8 mouse cellular contexts compared by ENCODE assay signal in the genomic region with DNA sequence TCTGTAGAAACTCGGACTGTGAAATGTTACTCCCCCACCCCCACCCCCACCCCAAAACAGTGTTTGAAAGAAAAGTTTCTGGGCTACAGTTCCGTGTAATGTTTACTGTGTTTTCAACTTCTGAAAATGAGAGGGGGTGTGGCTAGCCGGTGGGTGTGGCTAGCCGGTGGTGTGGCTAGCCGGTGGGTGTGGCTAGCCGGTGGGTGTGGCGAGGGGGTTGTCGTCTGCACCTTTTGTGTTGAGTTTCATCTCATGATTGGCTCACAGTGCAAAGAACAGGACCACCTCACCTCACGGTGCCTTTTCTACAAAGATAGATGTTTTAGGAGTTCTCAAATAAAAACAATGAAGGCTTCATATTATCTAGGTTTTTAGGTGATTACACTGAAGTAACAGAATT. TPM values are rescaled to one million over a fixed set of nuclear protein-coding genes. Genes with fewer than 3 reads are reported as not detected.
DNase-seq lines count a peak whose midpoint lies in the region; ATAC-seq lines count a peak whose summit lies in the region.

No protein-coding gene starts in this region.

- peak overlapping the region; percentile 35 for H3K4me2 ChIP-seq in kidney, embryonic 16.5 days (replicated peaks; ENCODE audit: low read depth, low read length)
- H3K4me2 ChIP-seq in midbrain, embryonic 14.5 days (ENCODE audit: low read length) = no peak overlapping the region

- peak; percentile 15 for DNase-seq in gastrocnemius, postnatal 14 days
- DNase-seq in gastrocnemius, postnatal 4 days (ENCODE audit: low spot score in 2 of 2) = no peak
- peak; percentile 28 for DNase-seq in c-Kit-negative CD71-positive TER-119-positive erythroid progenitor cells, embryonic 14.5 days (ENCODE audit: low read depth, low spot score)
- no peak for DNase-seq in frontal cortex, postnatal 36 days (ENCODE audit: low spot score in 2 of 2)
- DNase-seq in midbrain, embryonic 14.5 days = no peak
- no peak for DNase-seq in thymus, postnatal 25 days

- H3K27me3 ChIP-seq in kidney, embryonic 16.5 days (ENCODE audit: insufficient read depth, low read length) = no peaks in the 10 kb centered on the region
- H3K27me3 ChIP-seq in midbrain, embryonic 14.5 days (ENCODE audit: control insufficient read depth, insufficient read depth, low read length) = no peaks in the 10 kb centered on the region

- no peak overlapping the region for H3K4me3 ChIP-seq in kidney, embryonic 16.5 days (ENCODE audit: low read length)
- no peak overlapping the region for H3K4me3 ChIP-seq in midbrain, embryonic 14.5 days (replicated peaks; ENCODE audit: low read depth, low read length)

- no peak overlapping the region for H3K9ac ChIP-seq in kidney, embryonic 16.5 days (replicated peaks; ENCODE audit: low read length)
- H3K9ac ChIP-seq in midbrain, embryonic 14.5 days (replicated peaks; ENCODE audit: low read length) = no peak overlapping the region

- no peaks in the 10 kb centered on the region for H3K9me3 ChIP-seq in kidney, embryonic 16.5 days (ENCODE audit: low read length)
- H3K9me3 ChIP-seq in midbrain, embryonic 14.5 days (ENCODE audit: control insufficient read depth, low read length) = no peaks in the 10 kb centered on the region

- 36% methylated on average over 9 of the region's 9 CpGs for WGBS in kidney, embryonic 16.5 days
- WGBS in midbrain, embryonic 14.5 days = 58% methylated on average over 9 of the region's 9 CpGs

- no peak overlapping the region; the same call in 1 of the 2 replicates for H3K27ac ChIP-seq in kidney, embryonic 16.5 days (ENCODE audit: low read length)
- H3K27ac ChIP-seq in midbrain, embryonic 14.5 days (replicated peaks; ENCODE audit: low read depth, low read length) = no peak overlapping the region

- peak; percentile 47; the same call in 1 of the 2 replicates for ATAC-seq in kidney, embryonic 16.5 days (ENCODE audit: low FRiP score, low TSS enrichment)
- ATAC-seq in megakaryocyte, adult 5-6 weeks (ENCODE audit: poor library complexity, severe bottlenecking) = peak; percentile 54
- no peak for ATAC-seq in midbrain, embryonic 14.5 days (ENCODE audit: low FRiP score, low TSS enrichment)

- H3K36me3 ChIP-seq in kidney, embryonic 16.5 days (ENCODE audit: insufficient read depth, low read length) = no peaks in the 10 kb centered on the region
- no peaks in the 10 kb centered on the region for H3K36me3 ChIP-seq in midbrain, embryonic 14.5 days (ENCODE audit: control insufficient read depth, insufficient read depth, low read length)

- H3K4me1 ChIP-seq in kidney, embryonic 16.5 days (ENCODE audit: insufficient read depth, low read length) = peaks cover 22% of the 10 kb centered on the region
- no peaks in the 10 kb centered on the region for H3K4me1 ChIP-seq in midbrain, embryonic 14.5 days (ENCODE audit: control insufficient read depth, insufficient read depth, low read length)

- intact Hi-C loops in gastrocnemius, postnatal 14 days (cut with DNase I; ENCODE audit: low total_unique reads) = no loop called here

RNA-seq across cellular contexts. Expression of gene Map3k13, which starts 24.0 kb away (rescaled TPM):
- total RNA-seq in gastrocnemius, postnatal 14 days (2021) = under 1 TPM; 0.41 to 0.44 TPM
- under 1 TPM; 0.66 to 0.73 TPM for total RNA-seq in gastrocnemius, postnatal 4 days (2021)
- polyA plus RNA-seq in kidney, embryonic 16.5 days (2015; fragmentation: Nextera tagmentation; extraction: Ambion mirVana) = 1.0 and 1.2 TPM in 2 replicates
- total RNA-seq in megakaryocyte, adult 5-6 weeks (2015) = 0.04 TPM in 1 of 2 replicates, not detected in the other
- total RNA-seq in megakaryocyte, adult 5-6 weeks (2017) = 0.08 TPM in 1 of 2 replicates, not detected in the other
- polyA plus RNA-seq in midbrain, embryonic 14.5 days (2014; fragmentation: Nextera tagmentation; extraction: Ambion mirVana) = 6.6 and 9.3 TPM in 2 replicates

RNA-seq across cellular contexts. Expression of gene Ehhadh, which starts 30.5 kb away (rescaled TPM):
- 1 to 10 TPM; 3.2 to 3.7 TPM for total RNA-seq in gastrocnemius, postnatal 14 days (2021)
- 1 to 10 TPM; 4.0 to 4.7 TPM for total RNA-seq in gastrocnemius, postnatal 4 days (2021)
- polyA plus RNA-seq in kidney, embryonic 16.5 days (2015; fragmentation: Nextera tagmentation; extraction: Ambion mirVana) = 5.6 and 6.7 TPM in 2 replicates
- 1.3 TPM in 2 replicates for total RNA-seq in megakaryocyte, adult 5-6 weeks (2015)
- 0.81 and 1.6 TPM in 2 replicates for total RNA-seq in megakaryocyte, adult 5-6 weeks (2017)
- polyA plus RNA-seq in midbrain, embryonic 14.5 days (2014; fragmentation: Nextera tagmentation; extraction: Ambion mirVana) = 1.2 and 1.6 TPM in 2 replicates

Comparison
In these comparisons a context has a peak if more than half of its experiments do, and no peak if none do; other contexts are left out.
1. DNase-seq: peak in gastrocnemius, postnatal 14 days (single experiment) and c-Kit-negative CD71-positive TER-119-positive erythroid progenitor cells, embryonic 14.5 days (single experiment); none in gastrocnemius, postnatal 4 days (0 of 2), frontal cortex, postnatal 36 days (0 of 2), midbrain, embryonic 14.5 days (single experiment) and thymus, postnatal 25 days (single experiment).